ENCODE assay signal across 8 mouse cellular contexts in genomic region chr19:21653172-21653981, GRCm38 (mm10). TPM values are rescaled to one million over a fixed set of nuclear protein-coding genes. Genes with fewer than 3 reads are reported as not detected.
DNase-seq lines count a peak whose midpoint lies in the region; ATAC-seq and TF ChIP-seq lines count a peak whose summit lies in the region.

Abhd17b (plus strand) TSS chr19:21653185.

- peaks cover 30% of the 10 kb centered on the region for H3K4me1 ChIP-seq in forebrain, embryonic 12.5 days
- H3K4me1 ChIP-seq in heart, embryonic 16.5 days (ENCODE audit: control insufficient read depth, insufficient read depth, low read length), result peaks cover 23% of the 10 kb centered on the region
- H3K4me1 ChIP-seq in liver, embryonic 16.5 days (ENCODE audit: control insufficient read depth, low read depth, low read length), result peaks cover 2% of the 10 kb centered on the region
- H3K4me1 ChIP-seq in neural tube, embryonic 11.5 days (ENCODE audit: control insufficient read depth, insufficient read depth, low read length), result peaks cover 12% of the 10 kb centered on the region; the same call in 1 of the 2 replicates

- peak within 1 kb of the TSS; percentile 94 for H3K9ac ChIP-seq in forebrain, embryonic 12.5 days
- peak within 1 kb of the TSS; percentile 85 for H3K9ac ChIP-seq in heart, embryonic 16.5 days (ENCODE audit: low read length)
- H3K9ac ChIP-seq in liver, embryonic 16.5 days (ENCODE audit: low read depth, low read length), result peak within 1 kb of the TSS; percentile 84
- H3K9ac ChIP-seq in neural tube, embryonic 11.5 days (ENCODE audit: low read length), result peak within 1 kb of the TSS; percentile 95

- under 1% methylated on average over 98 of the region's 105 CpGs for WGBS in forebrain, embryonic 12.5 days
- WGBS in heart, embryonic 16.5 days, result under 1% methylated on average over 68 of the region's 105 CpGs
- WGBS in liver, embryonic 16.5 days (ENCODE audit: insufficient replicate concordance), result under 1% methylated on average over 87 of the region's 105 CpGs
- WGBS in neural tube, embryonic 11.5 days, result under 1% methylated on average over 58 of the region's 105 CpGs

- H3K27me3 ChIP-seq in forebrain, embryonic 12.5 days, result no peaks in the 10 kb centered on the region
- no peaks in the 10 kb centered on the region for H3K27me3 ChIP-seq in heart, embryonic 16.5 days (ENCODE audit: control insufficient read depth, insufficient read depth, low read length)
- no peaks in the 10 kb centered on the region for H3K27me3 ChIP-seq in liver, embryonic 16.5 days (ENCODE audit: control insufficient read depth, insufficient read depth, low read depth, low read length)
- H3K27me3 ChIP-seq in neural tube, embryonic 11.5 days (ENCODE audit: control insufficient read depth, insufficient read depth, low read length), result no peaks in the 10 kb centered on the region

- H3K4me3 ChIP-seq in forebrain, embryonic 12.5 days (replicated peaks), result peak within 1 kb of the TSS; percentile 94
- H3K4me3 ChIP-seq in heart, embryonic 16.5 days (ENCODE audit: low read length), result peak within 1 kb of the TSS; percentile 72
- H3K4me3 ChIP-seq in liver, embryonic 16.5 days (ENCODE audit: low read depth, low read length), result peak within 1 kb of the TSS; percentile 83
- peak within 1 kb of the TSS; percentile 92 for H3K4me3 ChIP-seq in neural tube, embryonic 11.5 days (ENCODE audit: low read depth, low read length)

- TF ChIP-seq CTCF in brain, embryonic 14.5 days (IDR thresholded peaks at IDR 0.05; ENCODE audit: borderline replicate concordance, extremely low read depth, insufficient read depth, insufficient read length), result peak; percentile 20; the same call in 1 of the 2 replicates

- H3K27ac ChIP-seq in forebrain, embryonic 12.5 days, result peak within 1 kb of the TSS; percentile 99
- H3K27ac ChIP-seq in heart, embryonic 16.5 days (ENCODE audit: low read length), result peak within 1 kb of the TSS; percentile 99
- peak within 1 kb of the TSS; percentile 91 for H3K27ac ChIP-seq in liver, embryonic 16.5 days (ENCODE audit: low read length)
- peak within 1 kb of the TSS; percentile 99 for H3K27ac ChIP-seq in neural tube, embryonic 11.5 days (ENCODE audit: low read depth, low read length)

- H3K36me3 ChIP-seq in forebrain, embryonic 12.5 days (replicated peaks), result no peaks in the 10 kb centered on the region
- H3K36me3 ChIP-seq in heart, embryonic 16.5 days (ENCODE audit: control insufficient read depth, insufficient read depth), result no peaks in the 10 kb centered on the region
- H3K36me3 ChIP-seq in liver, embryonic 16.5 days (ENCODE audit: control insufficient read depth, insufficient read depth), result no peaks in the 10 kb centered on the region
- H3K36me3 ChIP-seq in neural tube, embryonic 11.5 days (ENCODE audit: control insufficient read depth, insufficient read depth, low read length), result no peaks in the 10 kb centered on the region

- ATAC-seq in forebrain, embryonic 12.5 days (ENCODE audit: low FRiP score), result peak; percentile 69
- peak; percentile 33 for ATAC-seq in heart, embryonic 16.5 days (replicated peaks; ENCODE audit: extremely low read depth, insufficient read depth, low FRiP score)
- ATAC-seq in liver, embryonic 16.5 days (ENCODE audit: low read depth), result peak; percentile 28
- peak; percentile 65 for ATAC-seq in neural tube, embryonic 11.5 days (ENCODE audit: insufficient read depth, low FRiP score, low TSS enrichment)

- DNase-seq in CD8-positive naive resting alpha-beta T cell, adult 2 months (ENCODE audit: low read depth in 2 of 2, low spot score in 2 of 2), result peak; percentile 23 to 26
- peak; percentile 74 for DNase-seq in brain, embryonic 14.5 days (ENCODE audit: low read depth)
- peak; percentile 57 to 71 for DNase-seq in kidney, postnatal 25 days
- peak; percentile 70 for DNase-seq in neural tube, embryonic 11.5 days (ENCODE audit: low spot score)
- DNase-seq in thymus, postnatal 0 days (ENCODE audit: low spot score), result no peak

- peak; percentile 83 for TF ChIP-seq POLR2A in brain, embryonic 14.5 days (IDR thresholded peaks at IDR 0.05; ENCODE audit: borderline replicate concordance, extremely low read depth, insufficient read depth, insufficient read length, poor library complexity, severe bottlenecking)

- no peaks in the 10 kb centered on the region for H3K9me3 ChIP-seq in forebrain, embryonic 12.5 days
- no peaks in the 10 kb centered on the region for H3K9me3 ChIP-seq in heart, embryonic 16.5 days (replicated peaks; ENCODE audit: control insufficient read depth, low read length)
- H3K9me3 ChIP-seq in liver, embryonic 16.5 days (replicated peaks; ENCODE audit: control insufficient read depth, low read length), result no peaks in the 10 kb centered on the region
- no peaks in the 10 kb centered on the region for H3K9me3 ChIP-seq in neural tube, embryonic 11.5 days (ENCODE audit: control insufficient read depth, low read length)

- peak within 1 kb of the TSS; percentile 75 for H3K4me2 ChIP-seq in forebrain, embryonic 12.5 days
- peak within 1 kb of the TSS; percentile 83 for H3K4me2 ChIP-seq in heart, embryonic 16.5 days (ENCODE audit: low read depth, low read length)
- H3K4me2 ChIP-seq in liver, embryonic 16.5 days (ENCODE audit: low read depth, low read length), result peak within 1 kb of the TSS; percentile 94
- peak within 1 kb of the TSS; percentile 73 for H3K4me2 ChIP-seq in neural tube, embryonic 11.5 days (ENCODE audit: low read depth)

RNA-seq across cellular contexts. Expression of gene Abhd17b, which starts in this region (rescaled TPM):
- 29.0 and 30.8 TPM in 2 replicates for polyA plus RNA-seq in brain, embryonic 14.5 days (2012; rRNA removed)
- 43.6 and 45.3 TPM in 2 replicates for polyA plus RNA-seq in forebrain, embryonic 12.5 days (2016; fragmentation: Nextera tagmentation; extraction: Ambion mirVana)
- 18.4 and 19.7 TPM in 2 replicates for polyA plus RNA-seq in heart, embryonic 16.5 days (2015; fragmentation: Nextera tagmentation; extraction: Ambion mirVana)
- 4.9 and 5.8 TPM in 2 replicates for polyA plus RNA-seq in liver, embryonic 16.5 days (2015; fragmentation: Nextera tagmentation; extraction: Ambion mirVana)
- 44.1 and 44.2 TPM in 2 replicates for polyA plus RNA-seq in neural tube, embryonic 11.5 days (2014; fragmentation: Nextera tagmentation; extraction: Ambion mirVana)
- 26.7 and 34.9 TPM in 2 replicates for polyA plus RNA-seq in thymus, postnatal 0 days (2015; fragmentation: Nextera tagmentation; extraction: Ambion mirVana)
